Mouse (Mus musculus) embryonic fibroblast, embryonic 13.5 days (primary cell): ENCODE measurements at regions not wholly inside any gene's neighbourhood (a gene's known extent, or its start where the extent isn't known, plus 50 kb on each side); places are given as distances from the start of the nearest gene placed in this dataset.

Experiments
- H3K27ac ChIP-seq: 2 replicates; pipeline ENCODE4 v1.5.1; 2012; ENCODE audit warnings: low read length, control low read depth, inconsistent platforms; ENCODE audit not compliant: insufficient read depth
- H3K4me1 ChIP-seq: 2 replicates; pipeline ENCODE4 v1.6.1; 2011; ENCODE audit warnings: low read length; ENCODE audit not compliant: control insufficient read depth, insufficient read depth
- H3K4me3 ChIP-seq: 2 replicates; pipeline ENCODE4 v1.5.1; 2011; ENCODE audit warnings: mild to moderate bottlenecking, control low read depth, low read length; ENCODE audit not compliant: insufficient read depth
- CTCF ChIP-seq: IDR thresholded peaks from 2 replicates; pipeline ENCODE4 v1.5.1; 2011; ENCODE audit warnings: mild to moderate bottlenecking, control low read depth, low read length, moderate library complexity, borderline replicate concordance; ENCODE audit not compliant: insufficient read depth
- POLR2A ChIP-seq: IDR thresholded peaks from 2 replicates; pipeline ENCODE4 v1.6.1; 2011; ENCODE audit warnings: low read depth, mild to moderate bottlenecking, control low read depth, low read length, moderate library complexity

GRCm38 (mm10) chr6:52368734-52369412 is 55.6 kb downstream of the Evx1 start:
- Histone ChIP-seq H3K4me3 (no peak overlapping the region), H3K27ac (no peak overlapping the region), H3K4me1 (no peaks in the 10 kb centered on the region)
- TF ChIP-seq POLR2A (no peak), CTCF (no peak)

DNA sequence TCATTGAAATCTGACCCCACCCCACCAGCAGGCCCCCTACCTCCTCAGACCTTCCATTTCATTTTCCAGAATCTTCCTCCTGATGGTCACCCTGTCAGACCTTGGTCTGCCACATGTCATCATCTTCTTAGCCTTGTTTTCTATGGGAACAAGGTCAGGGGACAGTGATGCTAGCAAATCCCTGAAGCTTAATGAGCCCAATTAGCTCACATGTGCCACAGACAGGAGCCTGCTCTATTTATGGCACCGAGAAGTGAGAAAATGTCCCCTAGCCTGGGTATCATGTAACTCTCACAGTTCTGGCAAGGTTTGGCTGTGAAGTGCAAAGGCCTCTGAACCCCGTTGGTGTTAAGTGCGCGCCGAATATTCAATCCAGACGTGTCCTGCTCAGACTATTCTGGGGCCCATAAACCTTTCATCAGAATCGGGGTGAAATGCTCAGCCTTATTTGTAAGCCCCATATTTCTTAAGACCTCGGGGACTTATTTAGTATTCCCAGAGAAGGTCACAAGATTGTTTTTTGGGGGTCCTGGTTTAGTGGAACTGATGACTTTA is 57.6 kb downstream of the Evx1 start:
- TF ChIP-seq CTCF (no peak), POLR2A (no peak)
- Histone ChIP-seq H3K4me3 (no peak overlapping the region), H3K27ac (no peak overlapping the region), H3K4me1 (no peaks in the 10 kb centered on the region)

GRCm38 (mm10) chr6:52379146-52379545 is 65.8 kb downstream of the Evx1 start:
- no peak overlapping the region for H3K4me3 ChIP-seq
- TF ChIP-seq POLR2A (no peak), CTCF (no peak)
- no peaks in the 10 kb centered on the region for H3K4me1 ChIP-seq
- no peak overlapping the region for H3K27ac ChIP-seq

DNA sequence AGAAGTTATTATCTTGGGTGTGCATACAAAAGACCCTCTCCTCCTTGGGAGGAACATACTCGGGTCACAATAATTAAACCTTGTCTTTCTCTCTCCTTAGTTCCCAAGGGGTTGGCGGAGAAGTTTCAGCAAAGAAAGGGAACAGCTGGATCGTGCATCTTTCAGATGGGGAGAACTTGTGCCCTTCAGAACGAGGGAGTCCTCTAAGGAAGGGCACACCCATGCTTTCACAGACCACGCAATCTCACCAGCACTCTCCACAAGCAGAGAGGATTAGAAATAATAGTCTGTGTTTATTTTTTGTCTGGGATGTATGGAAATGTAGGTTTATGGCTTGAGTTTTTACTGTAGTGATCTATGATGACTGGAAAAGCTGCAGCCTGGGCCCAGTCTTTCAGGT is 66.3 kb downstream of the Evx1 start:
- no peak overlapping the region for H3K27ac ChIP-seq
- no peaks in the 10 kb centered on the region for H3K4me1 ChIP-seq
- H3K4me3 ChIP-seq, result no peak overlapping the region
- no peak for TF ChIP-seq CTCF
- TF ChIP-seq POLR2A, result no peak

DNA sequence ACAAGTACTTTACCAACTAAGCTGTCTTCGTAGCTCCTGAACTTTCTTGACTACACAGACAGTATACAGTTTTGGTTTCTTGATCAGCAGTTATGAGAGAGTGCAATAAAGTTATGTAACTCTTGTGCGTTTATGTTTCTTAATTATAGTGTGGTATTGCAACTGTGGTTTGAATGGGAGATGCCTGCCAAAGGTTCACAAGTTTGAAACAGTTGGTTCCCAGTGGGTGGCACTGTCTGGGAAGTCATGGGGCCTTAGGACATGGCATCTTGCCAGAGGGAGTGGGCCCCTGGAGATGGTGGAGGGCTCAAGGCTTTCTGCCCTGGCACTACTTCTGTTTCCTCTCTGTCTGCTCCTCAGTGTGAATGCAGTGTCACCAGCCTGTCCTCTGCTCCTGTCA is 71.7 kb downstream of the Evx1 start:
- no peak overlapping the region for H3K4me3 ChIP-seq
- TF ChIP-seq CTCF (no peak), POLR2A (no peak)
- no peak overlapping the region for H3K27ac ChIP-seq
- H3K4me1 ChIP-seq, result no peaks in the 10 kb centered on the region

DNA sequence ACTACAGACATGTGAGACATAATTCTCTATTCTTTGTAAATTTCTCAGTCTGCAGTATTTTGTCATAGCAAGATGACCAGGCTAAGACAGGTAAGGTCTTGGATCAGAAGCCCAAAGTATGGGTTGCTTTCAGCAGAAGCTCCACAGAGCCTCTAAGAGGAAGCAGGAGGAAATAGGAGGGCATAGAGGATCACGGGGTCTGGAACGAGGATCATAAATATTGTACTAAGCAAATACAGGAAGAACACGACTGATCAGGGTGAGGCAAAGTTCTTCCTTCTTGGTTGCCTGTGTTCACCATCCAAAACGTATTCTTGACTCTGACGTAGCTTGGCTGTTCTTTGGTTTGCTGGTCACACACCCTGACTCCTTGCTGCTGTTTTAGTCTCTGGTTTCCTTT is 88.1 kb downstream of the Evx1 start:
- H3K4me3 ChIP-seq, result no peak overlapping the region
- no peak for TF ChIP-seq CTCF
- no peak overlapping the region for H3K27ac ChIP-seq
- no peaks in the 10 kb centered on the region for H3K4me1 ChIP-seq

DNA sequence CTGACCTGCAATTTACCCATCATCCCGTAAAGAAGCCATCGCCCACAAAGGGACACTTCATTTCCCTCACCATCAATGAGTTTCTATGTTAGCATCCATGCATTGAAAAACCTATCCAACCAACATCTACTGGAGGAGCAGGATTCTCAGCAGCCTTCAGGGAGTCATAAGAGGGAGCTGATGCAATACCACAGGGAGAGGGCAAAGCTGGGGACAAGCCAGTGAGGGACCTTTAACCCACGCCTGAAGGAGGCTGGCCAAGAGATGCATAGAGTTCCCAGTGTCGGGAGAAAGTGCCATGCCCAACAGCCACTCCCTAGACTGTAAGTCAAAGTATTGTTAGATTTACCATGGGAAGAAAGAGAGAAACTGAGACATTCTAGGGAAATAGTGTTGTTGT is 96.7 kb downstream of the Evx1 start:
- Histone ChIP-seq H3K4me1 (peaks cover 14% of the 10 kb centered on the region), H3K27ac (peak overlapping the region; percentile 100), H3K4me3 (no peak overlapping the region)
- TF ChIP-seq POLR2A (no peak), CTCF (no peak)

DNA sequence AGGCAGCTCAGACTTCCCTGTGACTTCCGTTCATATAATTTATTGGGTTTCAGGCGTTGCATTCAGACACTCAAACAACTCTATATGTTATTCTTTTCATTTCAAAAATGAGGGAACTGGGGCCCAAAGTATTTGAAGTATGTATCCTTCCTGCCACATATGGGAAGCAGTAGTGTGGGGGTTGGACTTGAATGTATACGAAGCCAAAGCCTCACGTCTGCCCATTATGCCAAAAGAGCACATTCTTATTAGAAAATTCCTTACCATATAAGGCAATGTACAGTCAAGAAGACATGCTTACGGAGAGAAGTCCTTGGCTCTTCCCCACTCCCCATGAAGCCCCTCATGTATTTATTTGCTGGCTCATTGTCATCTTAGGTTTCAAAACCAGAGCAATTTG is 97.4 kb downstream of the Evx1 start:
- H3K4me1 ChIP-seq, result peaks cover 14% of the 10 kb centered on the region
- H3K4me3 ChIP-seq, result no peak overlapping the region
- H3K27ac ChIP-seq, result peak overlapping the region; percentile 100
- TF ChIP-seq CTCF (no peak), POLR2A (no peak)

GRCm38 (mm10) chr6:52411302-52411701 is 98.0 kb downstream of the Evx1 start:
- peaks cover 14% of the 10 kb centered on the region for H3K4me1 ChIP-seq
- TF ChIP-seq CTCF, result no peak
- TF ChIP-seq POLR2A, result no peak
- H3K27ac ChIP-seq, result peak overlapping the region; percentile 100
- no peak overlapping the region for H3K4me3 ChIP-seq

GRCm38 (mm10) chr6:52413639-52414038 is 100.3 kb downstream of the Evx1 start:
- Histone ChIP-seq H3K4me1 (peaks cover 16% of the 10 kb centered on the region), H3K27ac (no peak overlapping the region), H3K4me3 (no peak overlapping the region)
- TF ChIP-seq CTCF (no peak), POLR2A (no peak)

DNA sequence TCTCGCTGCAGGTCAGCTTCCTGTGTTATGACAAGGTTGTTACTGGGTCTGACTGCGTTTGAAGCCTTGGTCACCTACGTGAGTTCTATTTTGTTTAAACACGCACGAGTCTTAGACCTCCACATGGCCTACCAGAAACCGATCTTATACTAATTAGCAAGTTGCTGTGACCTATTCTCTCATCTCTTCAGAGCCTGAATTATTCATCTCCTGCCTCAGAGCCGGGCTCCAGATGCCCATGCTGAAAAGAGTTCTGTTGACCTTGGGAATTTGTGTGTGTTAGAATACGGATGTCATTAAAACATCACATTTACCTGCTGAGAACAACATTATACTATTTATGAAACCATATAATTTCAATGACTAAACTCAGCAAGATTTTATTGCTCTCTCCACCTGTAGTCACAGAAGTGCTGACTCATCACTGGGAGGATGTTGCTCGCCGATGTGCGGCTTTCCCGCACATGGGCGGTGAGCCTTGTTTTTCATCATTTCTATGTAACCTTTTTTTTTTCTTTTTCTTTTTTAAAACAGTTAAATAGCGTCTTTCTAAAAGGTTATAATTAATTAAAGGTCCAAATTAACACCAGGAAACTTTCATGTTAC is 102.1 kb downstream of the Evx1 start:
- peaks cover 14% of the 10 kb centered on the region for H3K4me1 ChIP-seq
- H3K27ac ChIP-seq, result no peak overlapping the region
- no peak overlapping the region for H3K4me3 ChIP-seq
- no peak for TF ChIP-seq CTCF
- TF ChIP-seq POLR2A, result no peak

DNA sequence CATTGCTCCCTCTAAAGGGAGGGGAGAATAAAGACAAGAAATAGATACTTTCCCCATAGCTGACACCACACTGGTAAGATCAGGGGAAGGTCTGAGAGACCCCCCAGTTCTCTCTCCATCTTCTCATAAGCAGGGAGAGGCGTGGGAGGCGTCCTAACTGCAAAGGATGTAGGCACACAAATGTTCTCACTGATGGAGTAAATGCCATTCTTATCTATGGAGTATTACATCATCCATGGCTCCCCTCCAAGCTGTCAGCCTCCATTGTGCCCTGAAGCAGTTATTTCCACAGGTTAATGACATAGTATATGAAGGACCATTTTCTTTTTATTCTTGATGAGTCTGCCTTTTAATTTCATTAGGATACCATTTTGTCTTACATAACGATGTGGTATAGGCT is 103.2 kb downstream of the Evx1 start:
- Histone ChIP-seq H3K4me3 (no peak overlapping the region), H3K4me1 (0 out of 2 replicates have a peak, but pooled peaks cover 6% of the 10 kb centered on the region), H3K27ac (no peak overlapping the region)
- TF ChIP-seq CTCF, result no peak
- TF ChIP-seq POLR2A, result no peak
